Mouse (Mus musculus) midbrain, embryonic 13.5 days (tissue): ENCODE results near the gene Dlat. TPM values are rescaled to one million over a fixed set of nuclear protein-coding genes. Genes with fewer than 3 reads are reported as not detected.

Source experiments
- ATAC-seq: fragments of 200-750 bp; cut with Nextera tagmentation; 2 replicates; pipeline ENCODE4 v1.8.0; 2017; ENCODE audit warnings: mild to moderate bottlenecking, moderate TSS enrichment, moderate library complexity
- H3K27ac ChIP-seq: fragments of 300-500 bp; sonication (generic); 2 replicates; pipeline ENCODE4 v1.5.1; 2015; ENCODE audit warnings: inconsistent platforms, mild to moderate bottlenecking, moderate library complexity
- H3K27me3 ChIP-seq: fragments of 300-500 bp; sonication (generic); 2 replicates; pipeline ENCODE4 v1.6.1; 2015; ENCODE audit warnings: mild to moderate bottlenecking, inconsistent platforms
- H3K36me3 ChIP-seq: fragments of 300-500 bp; sonication (generic); 2 replicates; pipeline ENCODE4 v1.6.1; 2015; ENCODE audit warnings: mild to moderate bottlenecking, inconsistent platforms
- H3K4me1 ChIP-seq: fragments of 300-500 bp; sonication (generic); replicated peaks from 2 replicates; pipeline ENCODE4 v1.6.1; 2015; ENCODE audit warnings: inconsistent platforms
- H3K4me2 ChIP-seq: fragments of 300-500 bp; sonication (generic); replicated peaks from 2 replicates; pipeline ENCODE4 v1.6.1; 2015; ENCODE audit warnings: moderate library complexity, mild to moderate bottlenecking, inconsistent platforms
- H3K4me3 ChIP-seq: fragments of 300-500 bp; sonication (generic); replicated peaks from 2 replicates; pipeline ENCODE4 v1.5.1; 2015; ENCODE audit warnings: mild to moderate bottlenecking, inconsistent platforms
- H3K9ac ChIP-seq: fragments of 300-500 bp; sonication (generic); replicated peaks from 2 replicates; pipeline ENCODE4 v1.6.1; 2015; ENCODE audit warnings: mild to moderate bottlenecking, inconsistent platforms
- H3K9me3 ChIP-seq: fragments of 300-500 bp; sonication (generic); 2 replicates; pipeline ENCODE4 v1.6.1; 2016; ENCODE audit warnings: mild to moderate bottlenecking, inconsistent platforms
- WGBS: fragments of 180-500 bp; shearing (Covaris S2); methylation state at CpG from one replicate; pipeline ENCODE4 v1.1.7; 2015; 5-methylcytosine and 5-hydroxymethylcytosine counted together
- polyA plus RNA-seq: library from polyadenylated mRNA; unstranded; fragments of >200 nt; fragmentation: Nextera tagmentation; extraction: Ambion mirVana; gene quantifications from 2 replicates; pipeline ENCODE4 v1.2.1, GENCODE M21; 2015

Dlat gene
- polyA plus RNA-seq, 1 experiment from 2014 or later: 40.9 TPM

GRCm38 (mm10) chr9:50603189-50603997 is 56.2 kb downstream of the Dlat start, which contains the start of the genes Sdhd and Timm8b:
Sdhd (minus strand) TSS chr9:50603812.
Timm8b (plus strand) TSS chr9:50603910.
- Histone ChIP-seq H3K27ac (peak within 1 kb of the TSS; percentile 87), H3K4me3 (peak within 1 kb of the TSS; percentile 91), H3K9me3 (no peaks in the 10 kb centered on the region), H3K27me3 (no peaks in the 10 kb centered on the region), H3K9ac (peak within 1 kb of the TSS; percentile 92), H3K4me2 (peak within 1 kb of the TSS; percentile 97), H3K4me1 (peaks cover 34% of the 10 kb centered on the region), H3K36me3 (peaks cover 44% of the 10 kb centered on the region)
- ATAC-seq: peak; percentile 98
- 1% methylated on average over 48 of the region's 48 CpGs for WGBS

GRCm38 (mm10) chr9:50602055-50602845 is 57.3 kb downstream of the Dlat start:
- Histone ChIP-seq H3K4me3 (peak overlapping the region; percentile 91), H3K36me3 (peaks cover 44% of the 10 kb centered on the region), H3K9ac (peak overlapping the region; percentile 92; the same call in 1 of the 2 replicates), H3K27ac (no peak overlapping the region), H3K27me3 (no peaks in the 10 kb centered on the region), H3K9me3 (no peaks in the 10 kb centered on the region), H3K4me1 (peaks cover 34% of the 10 kb centered on the region), H3K4me2 (peak overlapping the region; percentile 97)
- no peak for ATAC-seq
- WGBS: 89% methylated on average over 7 of the region's 7 CpGs

- Histone ChIP-seq H3K4me2 (no peak overlapping the region; the same call in 1 of the 2 replicates), H3K36me3 (peaks cover 46% of the 10 kb centered on the region), H3K9me3 (no peaks in the 10 kb centered on the region), H3K4me1 (peaks cover 34% of the 10 kb centered on the region), H3K27me3 (no peaks in the 10 kb centered on the region), H3K27ac (no peak overlapping the region), H3K4me3 (no peak overlapping the region), H3K9ac (no peak overlapping the region)
- no peak for ATAC-seq
- 87% methylated on average over 6 of the region's 6 CpGs for WGBS
These were observed 58.0 kb downstream of the Dlat start for GRCm38 (mm10) chr9:50601536-50601935.

GRCm38 (mm10) chr9:50596973-50597372 is 62.6 kb downstream of the Dlat start:
- no peaks in the 10 kb centered on the region for H3K9me3 ChIP-seq
- no peak for ATAC-seq
- peaks cover 56% of the 10 kb centered on the region for H3K36me3 ChIP-seq
- H3K4me3 ChIP-seq: no peak overlapping the region
- H3K9ac ChIP-seq: no peak overlapping the region
- 95% methylated on average over 8 of the region's 8 CpGs for WGBS
- no peaks in the 10 kb centered on the region for H3K27me3 ChIP-seq
- H3K4me1 ChIP-seq: peaks cover 6% of the 10 kb centered on the region
- no peak overlapping the region for H3K27ac ChIP-seq
- H3K4me2 ChIP-seq: no peak overlapping the region

- Histone ChIP-seq H3K4me1 (no peaks in the 10 kb centered on the region), H3K27me3 (no peaks in the 10 kb centered on the region), H3K27ac (no peak overlapping the region), H3K9me3 (no peaks in the 10 kb centered on the region), H3K4me3 (no peak overlapping the region), H3K9ac (no peak overlapping the region), H3K4me2 (no peak overlapping the region), H3K36me3 (peaks cover 49% of the 10 kb centered on the region)
- WGBS: 82% methylated on average over 12 of the region's 12 CpGs
- ATAC-seq: no peak
These were observed 64.7 kb downstream of the Dlat start for GRCm38 (mm10) chr9:50594794-50595417.

- Histone ChIP-seq H3K27me3 (no peaks in the 10 kb centered on the region), H3K9me3 (no peaks in the 10 kb centered on the region), H3K36me3 (peaks cover 36% of the 10 kb centered on the region), H3K9ac (no peak overlapping the region), H3K27ac (no peak overlapping the region), H3K4me2 (no peak overlapping the region), H3K4me3 (no peak overlapping the region), H3K4me1 (no peaks in the 10 kb centered on the region)
- WGBS: 86% methylated on average over 3 of the region's 3 CpGs
- no peak for ATAC-seq
These were observed 66.0 kb downstream of the Dlat start for GRCm38 (mm10) chr9:50593544-50593943.

GRCm38 (mm10) chr9:50592955-50593354 is 66.6 kb downstream of the Dlat start:
- H3K4me3 ChIP-seq: no peak overlapping the region
- no peaks in the 10 kb centered on the region for H3K4me1 ChIP-seq
- no peak for ATAC-seq
- 91% methylated on average over 9 of the region's 9 CpGs for WGBS
- H3K4me2 ChIP-seq: no peak overlapping the region
- H3K27ac ChIP-seq: no peak overlapping the region
- peaks cover 30% of the 10 kb centered on the region for H3K36me3 ChIP-seq
- no peaks in the 10 kb centered on the region for H3K27me3 ChIP-seq
- H3K9me3 ChIP-seq: no peaks in the 10 kb centered on the region
- H3K9ac ChIP-seq: no peak overlapping the region

GRCm38 (mm10) chr9:50590856-50591518 is 68.6 kb downstream of the Dlat start:
- WGBS: 83% methylated on average over 10 of the region's 10 CpGs
- Histone ChIP-seq H3K36me3 (peaks cover 12% of the 10 kb centered on the region), H3K9me3 (no peaks in the 10 kb centered on the region), H3K4me2 (no peak overlapping the region), H3K27ac (no peak overlapping the region), H3K4me3 (no peak overlapping the region), H3K4me1 (no peaks in the 10 kb centered on the region), H3K27me3 (no peaks in the 10 kb centered on the region), H3K9ac (no peak overlapping the region)
- no peak for ATAC-seq

GRCm38 (mm10) chr9:50586955-50587354 is 72.6 kb downstream of the Dlat start:
- no peaks in the 10 kb centered on the region for H3K9me3 ChIP-seq
- 77% methylated on average over 4 of the region's 4 CpGs for WGBS
- no peak overlapping the region for H3K4me3 ChIP-seq
- H3K4me1 ChIP-seq: no peaks in the 10 kb centered on the region
- no peak overlapping the region for H3K4me2 ChIP-seq
- no peaks in the 10 kb centered on the region for H3K36me3 ChIP-seq
- no peak overlapping the region for H3K9ac ChIP-seq
- no peak overlapping the region for H3K27ac ChIP-seq
- ATAC-seq: no peak
- no peaks in the 10 kb centered on the region for H3K27me3 ChIP-seq

- no peaks in the 10 kb centered on the region for H3K9me3 ChIP-seq
- H3K27me3 ChIP-seq: no peaks in the 10 kb centered on the region
- no peak overlapping the region for H3K27ac ChIP-seq
- no peaks in the 10 kb centered on the region for H3K36me3 ChIP-seq
- H3K4me2 ChIP-seq: no peak overlapping the region
- no peak for ATAC-seq
- 0 out of 2 replicates have a peak, but pooled peaks cover 3% of the 10 kb centered on the region for H3K4me1 ChIP-seq
- no peak overlapping the region for H3K9ac ChIP-seq
- no peak overlapping the region for H3K4me3 ChIP-seq
- WGBS: 87% methylated on average over 6 of the region's 6 CpGs
These were observed 74.3 kb downstream of the Dlat start for GRCm38 (mm10) chr9:50585145-50585818.
